Mouse (Mus musculus) lung, postnatal 0 days (tissue): ENCODE data around the gene Tbcd. TPM values are rescaled to one million over a fixed set of nuclear protein-coding genes. Genes with fewer than 3 reads are reported as not detected.
A peak's percentile ranks its signal among the peaks of the same experiment; 100 is the strongest.

Source experiments
- ATAC-seq: fragments of 200-750 bp; cut with Nextera tagmentation; 2 replicates; pipeline ENCODE4 v1.8.0; 2017; ENCODE audit warnings: moderate library complexity
- DNase-seq: peaks from one replicate; pipeline ENCODE4 v3.0.0-alpha.2; 2016; ENCODE audit warnings: low spot score
- H3K27ac ChIP-seq: fragments of 300-500 bp; sonication (generic); 2 replicates; pipeline ENCODE4 v1.5.1; 2014; ENCODE audit warnings: antibody characterized with exemption, mild to moderate bottlenecking, low read length, mixed read lengths
- H3K27me3 ChIP-seq: fragments of 300-500 bp; sonication (generic); replicated peaks from 2 replicates; pipeline ENCODE4 v1.6.1; 2014; ENCODE audit warnings: low read length, mixed read lengths; ENCODE audit not compliant: insufficient read depth
- H3K36me3 ChIP-seq: fragments of 300-500 bp; sonication (generic); 2 replicates; pipeline ENCODE4 v1.6.1; 2014; ENCODE audit warnings: low read length, mixed read lengths; ENCODE audit not compliant: insufficient read depth
- H3K4me1 ChIP-seq: fragments of 300-500 bp; sonication (generic); 2 replicates; pipeline ENCODE4 v1.6.1; 2014; ENCODE audit warnings: antibody characterized with exemption, low read depth, low read length, mixed read lengths; ENCODE audit not compliant: insufficient read depth
- H3K4me2 ChIP-seq: fragments of 300-500 bp; sonication (generic); replicated peaks from 2 replicates; pipeline ENCODE4 v1.6.1; 2014; ENCODE audit warnings: low read depth, mild to moderate bottlenecking, low read length, moderate library complexity, mixed read lengths
- H3K4me3 ChIP-seq: fragments of 300-500 bp; sonication (generic); 2 replicates; pipeline ENCODE4 v1.5.1; 2014; ENCODE audit warnings: low read depth, low read length
- H3K9ac ChIP-seq: fragments of 300-500 bp; sonication (generic); replicated peaks from 2 replicates; pipeline ENCODE4 v1.6.1; 2014; ENCODE audit warnings: low read depth, mild to moderate bottlenecking
- H3K9me3 ChIP-seq: fragments of 300-500 bp; sonication (generic); 2 replicates; pipeline ENCODE4 v1.6.1; 2016; ENCODE audit warnings: low read length, mixed read lengths
- CTCF ChIP-seq: IDR thresholded peaks from 2 replicates; pipeline ENCODE4 v1.5.1; 2016; ENCODE audit warnings: antibody characterized with exemption, mild to moderate bottlenecking
- EP300 ChIP-seq: IDR thresholded peaks from 2 replicates; pipeline ENCODE4 v1.6.1; 2016; ENCODE audit warnings: antibody characterized with exemption, mild to moderate bottlenecking, control low read depth
- WGBS: fragments of 180-500 bp; shearing (Covaris S2); extraction: QIAGEN DNeasy Blood & Tissue Kit; methylation state at CpG from one replicate; pipeline ENCODE4 v1.1.7; 2014; 5-methylcytosine and 5-hydroxymethylcytosine counted together
- polyA plus RNA-seq: library from polyadenylated mRNA; unstranded; fragments of >200 nt; fragmentation: Nextera tagmentation; extraction: Ambion mirVana; gene quantifications from 2 replicates; pipeline ENCODE4 v1.2.1, GENCODE M21; 2015

The Tbcd gene
- polyA plus RNA-seq, 1 experiment from 2014 or later: 24.4 TPM

DNA sequence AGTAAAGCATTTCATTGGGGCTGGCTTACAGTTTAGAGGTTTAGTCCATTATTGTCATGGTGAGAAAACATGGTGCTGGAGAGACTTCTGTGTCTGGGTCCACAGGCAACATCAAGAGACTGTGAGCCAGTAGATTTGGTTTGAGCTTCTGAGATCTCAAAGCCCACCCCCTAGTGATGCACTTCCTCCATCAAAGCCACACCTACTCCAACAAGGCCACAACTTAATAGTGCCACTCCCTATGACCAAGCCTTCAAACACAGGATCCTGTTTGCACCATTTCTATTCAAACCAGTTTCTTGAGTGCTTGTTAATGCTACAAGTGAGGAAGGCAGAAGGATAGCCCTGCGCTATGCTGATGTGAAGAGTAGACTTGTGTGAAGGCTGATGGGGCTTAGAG lies 106.2 kb downstream of the Tbcd start:
- no peak for TF ChIP-seq EP300
- TF ChIP-seq CTCF: no peak

DNA sequence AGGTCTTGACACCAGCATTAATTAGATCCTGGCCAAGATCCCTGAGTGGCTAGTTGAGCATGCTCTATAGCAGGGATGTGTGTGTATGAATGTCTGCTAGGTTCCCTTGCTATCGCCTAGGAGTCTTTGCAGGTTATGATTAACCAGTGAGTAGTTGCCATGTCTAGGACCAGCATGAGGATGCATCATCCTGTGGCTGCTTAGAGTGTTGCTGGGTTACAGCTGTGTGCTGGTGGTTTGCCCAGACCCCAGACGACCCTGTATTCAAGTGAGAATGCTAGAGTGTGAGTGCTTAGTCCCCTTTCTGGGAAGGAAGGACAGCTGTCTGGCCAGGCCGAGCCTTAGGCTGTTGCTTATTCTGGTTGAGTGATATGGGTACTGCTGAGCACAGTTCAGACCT lies 106.8 kb downstream of the Tbcd start:
- DNase-seq: no peak
- no peak overlapping the region for H3K27ac ChIP-seq
- H3K27me3 ChIP-seq: no peaks in the 10 kb centered on the region
- H3K4me3 ChIP-seq: no peak overlapping the region
- TF ChIP-seq EP300: no peak
- TF ChIP-seq CTCF: no peak
- no peaks in the 10 kb centered on the region for H3K9me3 ChIP-seq
- no peak overlapping the region for H3K9ac ChIP-seq
- WGBS: 88% methylated on average over 3 of the region's 3 CpGs
- ATAC-seq: no peak
- H3K4me2 ChIP-seq: no peak overlapping the region
- no peaks in the 10 kb centered on the region for H3K4me1 ChIP-seq
- 0 out of 2 replicates have a peak, but pooled peaks cover 7% of the 10 kb centered on the region for H3K36me3 ChIP-seq

More for the DNA sequence above, 106.2 kb downstream of the Tbcd start:
- no peaks in the 10 kb centered on the region for H3K27me3 ChIP-seq
- DNase-seq (no peak), ATAC-seq (0 out of 2 replicates have a peak, but pooled peaks have one; percentile 8)
- H3K4me3 ChIP-seq: no peak overlapping the region
- H3K9me3 ChIP-seq: no peaks in the 10 kb centered on the region
- H3K4me2 ChIP-seq: no peak overlapping the region
- H3K36me3 ChIP-seq: 0 out of 2 replicates have a peak, but pooled peaks cover 7% of the 10 kb centered on the region
- no peak overlapping the region for H3K27ac ChIP-seq
- no peaks in the 10 kb centered on the region for H3K4me1 ChIP-seq
- 91% methylated on average over 1 of the region's 1 CpGs for WGBS
- no peak overlapping the region for H3K9ac ChIP-seq

DNA sequence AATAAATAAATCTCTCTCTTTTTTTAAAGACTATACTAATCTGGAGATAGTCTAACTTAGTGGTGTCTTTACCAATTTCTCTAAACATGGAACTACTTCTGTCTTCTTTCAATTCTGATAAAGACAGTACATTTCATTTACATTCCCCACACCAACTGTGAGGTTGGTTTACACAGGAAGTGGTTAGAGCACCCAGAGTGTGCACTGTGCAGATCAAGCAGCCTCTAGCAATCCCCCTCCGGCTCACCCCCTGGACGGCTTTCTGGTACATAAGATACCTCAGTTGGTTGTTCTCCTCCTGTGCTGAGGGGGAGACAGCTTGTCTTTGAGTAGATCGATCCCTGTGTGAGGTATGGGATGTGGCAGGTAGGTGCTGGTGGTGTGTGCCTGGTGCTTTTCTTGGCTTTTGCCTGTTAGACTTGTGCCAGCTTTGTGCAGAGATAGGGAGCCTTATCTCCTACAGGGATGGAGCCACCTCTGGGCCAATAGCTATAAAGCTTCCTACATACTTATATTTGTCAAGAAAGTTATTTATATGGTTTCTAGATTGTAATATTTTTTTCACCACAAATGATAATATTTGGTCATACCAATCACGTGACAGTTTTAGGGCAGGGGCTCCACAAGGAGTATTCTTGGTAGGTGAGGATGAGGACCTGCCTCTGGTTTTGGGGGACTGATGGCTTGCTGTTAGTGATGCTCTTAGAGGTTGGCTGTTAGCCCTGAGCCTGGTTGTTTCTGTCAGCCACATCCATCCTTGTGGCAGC lies 108.0 kb downstream of the Tbcd start:
- WGBS: 73% methylated on average over 4 of the region's 4 CpGs
- no peaks in the 10 kb centered on the region for H3K4me1 ChIP-seq
- ATAC-seq: no peak
- DNase-seq: no peak
- H3K27me3 ChIP-seq: no peaks in the 10 kb centered on the region
- H3K27ac ChIP-seq: no peak overlapping the region
- H3K4me2 ChIP-seq: no peak overlapping the region
- H3K4me3 ChIP-seq: no peak overlapping the region
- H3K9ac ChIP-seq: no peak overlapping the region
- TF ChIP-seq CTCF (no peak), EP300 (no peak)
- 0 out of 2 replicates have a peak, but pooled peaks cover 7% of the 10 kb centered on the region for H3K36me3 ChIP-seq
- H3K9me3 ChIP-seq: no peaks in the 10 kb centered on the region

DNA sequence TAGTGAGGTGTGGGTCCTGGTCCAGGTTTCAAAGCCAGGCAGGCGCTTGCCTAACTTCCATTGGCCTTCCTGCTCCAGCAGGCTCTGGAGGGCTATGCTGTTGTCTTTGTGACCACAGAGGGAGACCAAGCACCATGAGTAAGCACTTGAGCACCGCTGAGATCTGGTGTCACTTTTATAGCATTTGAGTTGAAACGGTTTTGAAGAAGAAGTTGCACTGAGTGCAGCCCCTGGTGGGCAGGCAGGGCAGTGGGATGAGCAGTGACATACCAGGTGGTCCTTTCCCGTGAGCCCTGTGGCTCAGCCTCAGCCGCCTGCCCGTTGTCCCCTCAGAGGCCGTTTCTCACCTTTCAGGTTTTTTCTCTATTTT lies 108.5 kb downstream of the Tbcd start:
- Histone ChIP-seq H3K36me3 (0 out of 2 replicates have a peak, but pooled peaks cover 7% of the 10 kb centered on the region), H3K4me2 (no peak overlapping the region), H3K27ac (no peak overlapping the region), H3K4me1 (no peaks in the 10 kb centered on the region), H3K9me3 (no peaks in the 10 kb centered on the region), H3K4me3 (no peak overlapping the region), H3K9ac (no peak overlapping the region), H3K27me3 (no peaks in the 10 kb centered on the region)
- WGBS: 58% methylated on average over 7 of the region's 7 CpGs
- no peak for DNase-seq
- TF ChIP-seq CTCF (peak; percentile 43), EP300 (no peak)
- 0 out of 2 replicates have a peak, but pooled peaks have one; percentile 19 for ATAC-seq

DNA sequence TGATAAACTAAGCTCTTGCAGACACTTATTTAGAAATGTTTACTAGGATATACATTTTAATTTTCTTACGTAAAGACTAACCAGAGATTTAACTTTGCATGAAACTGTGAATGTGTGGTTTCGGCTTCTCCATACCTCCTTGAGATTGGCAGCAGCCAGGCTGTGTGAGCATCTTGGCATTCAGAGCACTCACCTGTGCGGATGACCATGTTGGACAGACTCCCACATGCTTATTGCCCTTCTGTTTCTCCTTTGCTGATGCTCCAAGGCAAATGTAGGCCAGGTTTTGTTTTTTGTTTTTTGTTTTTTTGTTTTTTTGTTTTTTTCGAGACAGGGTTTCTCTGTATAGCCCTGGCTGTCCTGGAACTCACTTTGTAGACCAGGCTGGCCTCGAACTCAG lies 111.6 kb downstream of the Tbcd start:
- Histone ChIP-seq H3K9ac (no peak overlapping the region), H3K36me3 (0 out of 2 replicates have a peak, but pooled peaks cover 3% of the 10 kb centered on the region), H3K27me3 (no peaks in the 10 kb centered on the region), H3K4me2 (no peak overlapping the region), H3K9me3 (no peaks in the 10 kb centered on the region), H3K27ac (no peak overlapping the region), H3K4me3 (no peak overlapping the region), H3K4me1 (no peaks in the 10 kb centered on the region)
- 96% methylated on average over 5 of the region's 5 CpGs for WGBS
- no peak for TF ChIP-seq CTCF
- no peak for TF ChIP-seq EP300
- DNase-seq (no peak), ATAC-seq (no peak)

DNA sequence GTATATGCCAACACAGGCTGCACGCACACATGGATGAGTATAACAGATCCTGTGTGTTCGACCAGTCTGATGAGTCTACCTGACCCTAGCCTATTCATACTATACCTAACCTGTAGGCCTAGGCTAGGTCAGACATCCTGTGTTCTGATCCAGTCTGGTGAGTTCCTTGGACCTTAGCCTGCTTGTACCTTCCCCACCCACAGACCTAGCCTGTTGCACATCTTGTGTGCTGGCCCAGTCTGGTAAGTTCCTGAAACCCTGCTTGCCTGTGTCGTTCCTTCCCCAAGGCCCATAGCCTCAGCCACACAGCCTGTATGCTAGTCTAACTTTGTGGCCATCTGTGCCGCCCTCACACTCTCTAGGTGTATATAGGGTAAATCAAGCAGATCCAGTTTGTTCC lies 112.5 kb downstream of the Tbcd start:
- Histone ChIP-seq H3K4me2 (no peak overlapping the region), H3K27me3 (no peaks in the 10 kb centered on the region), H3K27ac (no peak overlapping the region), H3K4me3 (no peak overlapping the region), H3K9me3 (no peaks in the 10 kb centered on the region), H3K9ac (no peak overlapping the region), H3K4me1 (no peaks in the 10 kb centered on the region), H3K36me3 (no peaks in the 10 kb centered on the region)
- DNase-seq (no peak), ATAC-seq (no peak)
- 94% methylated on average over 4 of the region's 4 CpGs for WGBS
- TF ChIP-seq CTCF (no peak), EP300 (no peak)
